Mouse (Mus musculus) lung, embryonic 16.5 days (tissue): ENCODE measurements around the gene Rgmb. TPM values are rescaled to one million over a fixed set of nuclear protein-coding genes. Genes with fewer than 3 reads are reported as not detected.

ENCODE experiments used
- ATAC-seq: fragments of 200-750 bp; cut with Nextera tagmentation; 2 replicates; pipeline ENCODE4 v1.8.0; 2017; ENCODE audit warnings: low read depth, mild to moderate bottlenecking, moderate library complexity
- H3K27ac ChIP-seq: fragments of 300-500 bp; sonication (generic); 2 replicates; pipeline ENCODE4 v1.5.1; 2014; ENCODE audit warnings: mild to moderate bottlenecking, control low read depth, low read length
- H3K27me3 ChIP-seq: fragments of 300-500 bp; sonication (generic); 2 replicates; pipeline ENCODE4 v1.6.1; 2014; ENCODE audit warnings: low read depth, low read length, mixed read lengths; ENCODE audit not compliant: control insufficient read depth, insufficient read depth
- H3K36me3 ChIP-seq: fragments of 300-500 bp; sonication (generic); 2 replicates; pipeline ENCODE4 v1.6.1; 2014; ENCODE audit warnings: low read length; ENCODE audit not compliant: control insufficient read depth, insufficient read depth
- H3K4me1 ChIP-seq: fragments of 300-500 bp; sonication (generic); replicated peaks from 2 replicates; pipeline ENCODE4 v1.6.1; 2014; ENCODE audit warnings: low read length, mixed read lengths; ENCODE audit not compliant: control insufficient read depth, insufficient read depth
- H3K4me2 ChIP-seq: fragments of 300-500 bp; sonication (generic); 2 replicates; pipeline ENCODE4 v1.6.1; 2014; ENCODE audit warnings: low read depth, low read length, control low read depth
- H3K4me3 ChIP-seq: fragments of 300-500 bp; sonication (generic); 2 replicates; pipeline ENCODE4 v1.5.1; 2014; ENCODE audit warnings: mild to moderate bottlenecking, low read length, control low read depth
- H3K9ac ChIP-seq: fragments of 300-500 bp; sonication (generic); 2 replicates; pipeline ENCODE4 v1.6.1; 2014; ENCODE audit warnings: low read length, control low read depth
- H3K9me3 ChIP-seq: fragments of 300-500 bp; sonication (generic); 2 replicates; pipeline ENCODE4 v1.6.1; 2016; ENCODE audit warnings: low read length; ENCODE audit not compliant: control insufficient read depth
- WGBS: fragments of 180-500 bp; shearing (Covaris S2); extraction: QIAGEN DNeasy Blood & Tissue Kit; methylation state at CpG from one replicate; pipeline ENCODE4 v1.1.7; 2014; 5-methylcytosine and 5-hydroxymethylcytosine counted together
- polyA plus RNA-seq: library from polyadenylated mRNA; unstranded; fragments of >200 nt; fragmentation: Nextera tagmentation; extraction: Ambion mirVana; gene quantifications from 2 replicates; pipeline ENCODE4 v1.2.1, GENCODE M21; 2015

Rgmb gene
- polyA plus RNA-seq, 1 experiment from 2014 or later = 12.4 TPM

DNA sequence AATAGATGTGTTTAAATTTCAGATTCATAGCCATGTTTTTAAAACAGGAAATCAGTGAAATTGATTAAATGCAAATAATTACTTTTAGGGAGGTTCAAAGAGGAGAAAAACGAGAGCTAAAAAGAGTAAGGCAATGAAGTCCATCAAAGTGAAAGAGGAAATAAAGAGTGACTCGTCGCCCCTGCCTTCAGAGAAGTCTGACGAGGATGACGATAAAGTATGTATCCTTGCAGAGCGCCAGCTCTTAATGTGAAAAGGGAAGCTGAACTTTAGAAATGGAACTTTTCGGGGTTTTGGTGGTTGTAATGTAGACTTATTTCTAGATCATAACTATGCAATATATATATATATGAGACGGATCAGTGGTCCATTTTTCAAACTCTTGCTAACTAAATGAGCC, 69.6 kb downstream of the Rgmb start:
- Histone ChIP-seq H3K4me3 (no peak overlapping the region), H3K4me1 (no peaks in the 10 kb centered on the region), H3K9me3 (no peaks in the 10 kb centered on the region), H3K4me2 (no peak overlapping the region), H3K9ac (no peak overlapping the region), H3K27me3 (no peaks in the 10 kb centered on the region), H3K27ac (no peak overlapping the region), H3K36me3 (peaks cover 46% of the 10 kb centered on the region)
- 81% methylated on average over 8 of the region's 8 CpGs for WGBS
- ATAC-seq = no peak

Other genes with a start within 250 kb of the Rgmb start
- gene Chd1, start 126.1 kb downstream of the Rgmb start, polyA plus RNA-seq = 17.7 and 18.3 TPM in 2 replicates